Mouse (Mus musculus) ES-E14 (cell line): ENCODE results near the gene Rps27.

Experiments used
- CHD2 ChIP-seq: IDR thresholded peaks from 2 replicates; pipeline ENCODE4 v1.6.1; 2014; ENCODE audit warnings: mild to moderate bottlenecking, low read depth, low read length, inconsistent platforms
- MAFK ChIP-seq: IDR thresholded peaks from 2 replicates; pipeline ENCODE4 v1.6.1; 2014; ENCODE audit warnings: mild to moderate bottlenecking, low read depth, low read length, inconsistent platforms; ENCODE audit not compliant: insufficient read depth
- ZC3H11A ChIP-seq: IDR thresholded peaks from 2 replicates; pipeline ENCODE4 v1.6.1; 2012; ENCODE audit warnings: low read depth, mild to moderate bottlenecking, inconsistent platforms, low read length, borderline replicate concordance
- ZNF384 ChIP-seq: IDR thresholded peaks from 2 replicates; pipeline ENCODE4 v1.6.1; 2012; ENCODE audit warnings: low read depth, low read length, inconsistent platforms

- TF ChIP-seq ZC3H11A (no peak), ZNF384 (no peak), MAFK (no peak), CHD2 (no peak)
Measured at GRCm38 (mm10) chr3:90247630-90247959, 34.1 kb upstream of the Rps27 start.
